Mouse (Mus musculus) 3T3-L1 (cell line): ENCODE results near the gene Kcnq4.

ENCODE experiments used
- DNase-seq: peaks from one replicate; pipeline ENCODE4 v3.0.0-alpha.2; 2015; ENCODE audit warnings: low read depth, low spot score

The Kcnq4 gene

GRCm38 (mm10) chr4:120747941-120748866 is at the start of gene Kcnq4:
Gene Kcnq4, minus strand, starts transcription at chr4:120748612.
- DNase-seq = no peak

- no peak for DNase-seq
Measured at GRCm38 (mm10) chr4:120796687-120797086, 48.3 kb upstream of the Kcnq4 start.

GRCm38 (mm10) chr4:120795646-120796045 is 47.2 kb upstream of the Kcnq4 start:
- no peak for DNase-seq

- no peak for DNase-seq
Measured at GRCm38 (mm10) chr4:120792918-120793317, 44.5 kb upstream of the Kcnq4 start.

- DNase-seq = no peak
Measured at GRCm38 (mm10) chr4:120790027-120790426, 41.6 kb upstream of the Kcnq4 start.

GRCm38 (mm10) chr4:120755801-120756200 is 7.4 kb upstream of the Kcnq4 start:
- no peak for DNase-seq

GRCm38 (mm10) chr4:120755299-120755698 is 6.9 kb upstream of the Kcnq4 start:
- DNase-seq = peak; percentile 67

- DNase-seq = no peak
Measured at GRCm38 (mm10) chr4:120749601-120750000, 1.2 kb upstream of the Kcnq4 start.

- DNase-seq = no peak
Measured at GRCm38 (mm10) chr4:120747243-120747792, 1.1 kb downstream of the Kcnq4 start.

GRCm38 (mm10) chr4:120746552-120747150 is 1.8 kb downstream of the Kcnq4 start:
- no peak for DNase-seq

- no peak for DNase-seq
Measured at GRCm38 (mm10) chr4:120745731-120746551, 2.5 kb downstream of the Kcnq4 start.

GRCm38 (mm10) chr4:120743636-120744035 is 4.8 kb downstream of the Kcnq4 start:
- no peak for DNase-seq

- DNase-seq = no peak
Measured at GRCm38 (mm10) chr4:120741303-120741702, 7.1 kb downstream of the Kcnq4 start.

GRCm38 (mm10) chr4:120734012-120734622 is 14.3 kb downstream of the Kcnq4 start:
- no peak for DNase-seq

- DNase-seq = no peak
Measured at GRCm38 (mm10) chr4:120732737-120733136, 15.7 kb downstream of the Kcnq4 start.

GRCm38 (mm10) chr4:120731030-120731644 is 17.3 kb downstream of the Kcnq4 start:
- DNase-seq = peak; percentile 9

- no peak for DNase-seq
Measured at GRCm38 (mm10) chr4:120730574-120730973, 17.8 kb downstream of the Kcnq4 start.

- no peak for DNase-seq
Measured at GRCm38 (mm10) chr4:120730146-120730545, 18.3 kb downstream of the Kcnq4 start.

GRCm38 (mm10) chr4:120729441-120729840 is 19.0 kb downstream of the Kcnq4 start:
- DNase-seq = no peak

- no peak for DNase-seq
Measured at GRCm38 (mm10) chr4:120727842-120728241, 20.6 kb downstream of the Kcnq4 start.

GRCm38 (mm10) chr4:120726174-120726573 is 22.2 kb downstream of the Kcnq4 start:
- peak; percentile 19 for DNase-seq
